Mouse (Mus musculus) heart, postnatal 10 days (tissue): ENCODE results near the gene Slc38a11. TPM values are rescaled to one million over a fixed set of nuclear protein-coding genes. Genes with fewer than 3 reads are reported as not detected.

Experiments used
- microRNA-seq, 2 experiments: library from miRNA; unstranded; fragments of <30 nt; microRNA quantifications; one replicate each; pipeline ENCODE4 v1.2.0; 2022
- total RNA-seq, 2 experiments: library from RNA; stranded (reverse); gene quantifications; 2 replicates each; pipeline ENCODE4 v1.2.3; 2021

Slc38a11 gene
- total RNA-seq, 2 experiments from 2014 or later = 1.5 to 2.4 TPM

Small RNA genes within 50 kb of the gene (microRNA-seq; reads per million reads assigned to microRNA genes)
- gene Mir6337 = 0 reads per million in 2 experiments

Other genes with a start within 250 kb of the Slc38a11 start
- 10 to 100 TPM; 44.8 to 47.4 TPM for gene Cobll1, start 124.6 kb downstream of the Slc38a11 start, total RNA-seq
- 1 to 10 TPM; 1.9 to 2.0 TPM for gene Scn3a, start 203.6 kb upstream of the Slc38a11 start, total RNA-seq